Mouse (Mus musculus): ENCODE measurements around the gene Stat5a. TPM values are rescaled to one million over a fixed set of nuclear protein-coding genes. Genes with fewer than 3 reads are reported as not detected.

The Stat5a gene
- total RNA-seq, 2 experiments from 2014 or later, result 8.4 to 11.8 TPM

GRCm38 (mm10) chr11:100920887-100921624, 61.9 kb downstream of the Stat5a start:
- no peak for DNase-seq
- intact Hi-C loops (cut with DNase I), result no loop called here

GRCm38 (mm10) chr11:100924386-100924919, 65.3 kb downstream of the Stat5a start:
- DNase-seq, result no peak
- intact Hi-C loops (cut with DNase I), result no loop called here

- intact Hi-C loops (cut with DNase I), result no loop called here
- DNase-seq, result no peak
These were observed 68.2 kb downstream of the Stat5a start for GRCm38 (mm10) chr11:100927386-100927785.

GRCm38 (mm10) chr11:100930611-100931010, 71.5 kb downstream of the Stat5a start:
- intact Hi-C loops (cut with DNase I), result no loop called here
- no peak for DNase-seq

- DNase-seq, result no peak
- intact Hi-C loops (cut with DNase I), result no loop called here
These were observed 72.2 kb downstream of the Stat5a start for GRCm38 (mm10) chr11:100931254-100931921.

Other genes starting within 250 kb of the Stat5a start
- gene Nkiras2, start 240.1 kb upstream of the Stat5a start, total RNA-seq (2021), result 10 to 100 TPM; 18.6 to 19.1 TPM
- gene Dnajc7, start 239.2 kb upstream of the Stat5a start, total RNA-seq (2021), result 100 to 1,000 TPM; 105 to 110 TPM
- under 1 TPM; 0.25 to 0.38 TPM for gene Zfp385c, start 166.9 kb upstream of the Stat5a start, total RNA-seq (2021)
- gene Dhx58, start 155.1 kb upstream of the Stat5a start, total RNA-seq (2021), result 1 to 10 TPM; 1.0 to 1.1 TPM
- gene Kat2a, start 146.9 kb upstream of the Stat5a start, total RNA-seq (2021), result 10 to 100 TPM; 10.4 to 10.9 TPM
- gene Hspb9, start 145.5 kb upstream of the Stat5a start, total RNA-seq (2021), result not detected
- 10 to 100 TPM; 35.0 to 44.5 TPM for gene Rab5c, start 121.1 kb upstream of the Stat5a start, total RNA-seq (2021)
- gene Kcnh4, start 99.4 kb upstream of the Stat5a start, total RNA-seq (2021), result not detected
- not detected for gene Hcrt, start 96.4 kb upstream of the Stat5a start, total RNA-seq (2021)
- gene Ghdc, start 88.4 kb upstream of the Stat5a start, total RNA-seq (2021), result 1 to 10 TPM; 4.4 to 5.0 TPM
- gene Stat5b, start 8.6 kb upstream of the Stat5a start, total RNA-seq (2021), result 100 to 1,000 TPM; 103 to 135 TPM
- gene Stat3, start 80.2 kb downstream of the Stat5a start, total RNA-seq (2021), result 10 to 100 TPM; 38.8 to 42.9 TPM
- 100 to 1,000 TPM; 148 to 153 TPM for gene Cavin1, start 111.5 kb downstream of the Stat5a start, total RNA-seq (2021)
- gene Atp6v0a1, start 150.1 kb downstream of the Stat5a start, total RNA-seq (2021), result 10 to 100 TPM; 55.7 to 57.7 TPM
- gene Naglu, start 210.7 kb downstream of the Stat5a start, total RNA-seq (2021), result 1 to 10 TPM; 3.2 to 3.5 TPM
- gene Hsd17b1, start 219.1 kb downstream of the Stat5a start, total RNA-seq (2021), result not detected
- 1 to 10 TPM; 8.0 to 8.9 TPM for gene Coasy, start 223.2 kb downstream of the Stat5a start, total RNA-seq (2021)
- 10 to 100 TPM in 1 of 2 experiments, 1 to 10 TPM in 1; 8.8 to 12.4 TPM for gene Mlx, start 227.9 kb downstream of the Stat5a start, total RNA-seq (2021)
- 1 to 10 TPM; 1.6 to 2.1 TPM for gene Psmc3ip, start 236.1 kb downstream of the Stat5a start, total RNA-seq (2021)